Mouse (Mus musculus): ENCODE measurements at regions not wholly inside any gene's neighbourhood (a gene's known extent, or its start where the extent isn't known, plus 50 kb on each side); places are given as distances from the start of the nearest gene placed in this dataset.

DNA sequence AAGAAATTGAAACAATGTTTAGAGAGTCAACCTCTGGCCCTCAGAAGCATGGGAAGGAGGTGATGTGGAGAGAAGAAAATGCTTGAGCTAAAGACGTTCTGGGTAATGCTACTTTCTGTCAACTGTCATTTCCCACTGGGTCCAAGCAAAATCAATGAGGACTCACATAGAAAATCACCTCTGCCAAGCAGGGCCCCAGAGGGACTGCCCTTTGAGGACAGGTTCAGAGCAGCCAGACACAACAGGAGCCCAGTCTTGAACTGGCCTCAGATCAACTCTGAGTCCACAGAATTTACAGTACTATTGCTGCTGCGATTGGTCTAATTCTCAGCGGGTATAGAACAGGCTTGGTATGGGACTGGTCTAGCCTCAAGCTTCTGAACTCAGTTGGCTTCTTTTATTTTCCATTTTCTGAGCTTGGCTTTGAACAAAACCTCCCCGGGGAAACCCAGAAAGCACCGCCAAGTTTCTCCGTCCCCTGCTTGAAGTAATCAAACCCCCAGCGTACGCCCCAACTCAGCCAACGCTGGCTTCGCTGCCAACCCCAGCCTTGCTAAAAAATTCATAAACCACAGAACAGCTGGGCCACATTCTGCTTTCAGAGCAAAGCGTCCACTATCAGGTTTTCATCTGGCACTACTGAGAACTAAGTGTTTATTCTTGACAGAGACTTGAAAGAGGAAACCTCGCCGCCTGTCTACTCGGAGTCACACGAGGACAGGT is 322.8 kb upstream of the Spred2 start:
- peak; percentile 64 for DNase-seq

DNA sequence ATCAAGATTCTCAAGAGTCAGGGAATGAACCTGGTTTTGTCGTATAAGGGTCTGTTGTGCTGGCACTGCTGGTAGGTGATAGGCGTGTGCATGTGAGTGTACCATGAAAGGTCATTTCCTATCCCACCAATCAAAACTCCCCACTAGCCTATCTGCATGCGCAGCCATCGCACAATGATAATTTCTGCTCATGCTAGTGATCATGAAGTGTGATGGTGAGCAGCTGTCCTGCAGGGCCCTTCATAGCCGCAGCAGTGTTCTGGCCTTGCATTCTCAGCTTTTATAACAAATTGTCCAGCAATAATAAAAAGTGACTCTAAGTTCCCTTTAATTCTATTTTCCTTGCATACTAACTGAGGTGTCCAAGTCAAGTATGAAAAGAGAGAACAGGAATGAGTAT is 321.7 kb upstream of the Spred2 start:
- DNase-seq: no peak

DNA sequence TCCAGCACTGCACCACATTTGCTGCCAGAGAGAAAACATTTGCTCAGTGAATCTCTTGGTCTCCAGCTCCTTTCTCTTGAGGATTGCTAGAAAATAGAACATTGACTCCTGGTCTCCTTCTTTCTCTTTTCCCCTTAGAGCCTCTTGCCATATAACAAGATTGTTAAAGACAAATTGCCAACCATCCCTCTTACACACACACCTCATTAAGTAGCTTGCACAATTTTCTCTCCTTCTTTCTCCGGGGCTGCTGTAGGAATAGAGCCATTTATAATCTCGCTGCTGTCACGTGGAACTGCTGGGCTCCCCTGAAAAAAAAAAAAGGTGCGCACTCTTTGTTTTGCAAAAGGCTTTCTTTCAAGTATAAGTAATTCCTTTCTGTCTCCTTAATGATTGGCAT is 318.6 kb upstream of the Spred2 start:
- DNase-seq: no peak

DNA sequence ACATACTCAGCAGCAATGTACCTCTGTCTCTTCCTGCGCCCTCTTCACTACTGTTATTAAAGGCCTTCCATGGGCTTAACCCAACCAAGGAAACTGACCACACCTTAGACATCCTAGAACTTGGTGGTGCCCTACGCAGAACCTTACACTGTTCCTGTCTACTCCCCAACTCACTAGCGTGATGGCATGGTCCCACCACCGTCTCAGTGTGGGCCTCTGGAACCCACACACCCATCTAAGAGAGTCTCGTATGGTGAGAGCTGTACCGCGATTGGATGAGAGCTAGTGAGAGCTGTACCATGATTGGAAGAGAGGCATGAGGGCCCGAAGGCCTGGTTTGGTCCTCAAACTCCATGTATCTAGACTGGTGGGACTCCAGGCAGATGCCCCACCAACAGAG is 317.2 kb upstream of the Spred2 start:
- DNase-seq: no peak

DNA sequence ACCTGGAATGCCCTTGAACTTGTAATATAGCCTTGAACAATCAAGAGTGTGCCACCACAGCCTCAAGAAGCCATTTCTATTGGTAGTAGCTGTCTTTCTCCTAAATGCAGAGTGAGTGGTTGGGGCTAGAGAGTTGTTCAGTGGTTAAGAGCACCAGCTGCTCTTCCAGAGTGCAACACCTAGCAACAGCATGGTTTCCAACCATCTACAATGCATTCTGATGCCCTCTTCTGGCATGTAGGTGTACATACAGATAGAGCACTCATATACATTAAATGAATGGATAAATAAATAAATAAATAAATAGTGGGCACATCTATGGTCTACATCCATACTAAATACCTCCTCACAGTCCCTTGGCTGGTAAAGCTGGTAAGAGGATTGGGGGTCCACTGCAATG is 316.2 kb upstream of the Spred2 start:
- no peak for DNase-seq

DNA sequence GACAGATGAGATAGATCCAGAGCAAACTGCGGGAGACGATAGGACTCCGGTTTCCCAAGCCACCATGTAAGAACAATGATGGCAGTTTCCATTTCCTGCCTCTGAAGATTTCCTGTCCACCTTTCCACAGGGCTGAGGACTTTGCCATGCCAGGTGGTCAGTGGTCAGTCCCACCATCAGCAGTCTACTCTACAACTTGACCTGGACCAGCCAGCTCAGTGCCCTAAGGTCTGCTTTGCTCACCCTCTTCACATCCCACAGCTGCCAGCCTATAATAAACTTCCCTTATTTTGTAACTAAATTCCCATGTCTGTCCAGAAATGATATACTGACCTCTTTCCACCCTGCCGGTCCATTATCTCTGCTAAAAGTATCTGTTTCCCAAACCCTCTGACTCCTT is 315.7 kb upstream of the Spred2 start:
- DNase-seq: no peak

DNA sequence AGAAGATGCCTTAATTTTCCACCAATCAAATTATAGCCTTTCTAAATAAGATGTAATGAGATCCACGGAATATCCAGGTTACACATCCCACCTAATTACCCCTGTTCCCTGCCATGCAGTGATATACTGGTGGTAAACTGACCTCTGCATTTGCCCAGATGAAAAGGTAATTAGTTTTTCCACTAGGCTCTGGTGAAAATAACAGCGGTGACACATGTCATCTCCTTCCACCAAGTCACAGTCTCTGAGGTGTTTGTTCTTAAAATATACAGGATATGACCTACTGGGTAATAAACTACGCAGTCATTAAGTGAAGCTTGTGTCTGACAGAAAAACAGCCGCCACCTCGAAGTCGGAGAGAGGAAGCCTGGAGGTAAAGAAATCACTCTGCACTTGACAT is 313.6 kb upstream of the Spred2 start:
- DNase-seq: no peak

DNA sequence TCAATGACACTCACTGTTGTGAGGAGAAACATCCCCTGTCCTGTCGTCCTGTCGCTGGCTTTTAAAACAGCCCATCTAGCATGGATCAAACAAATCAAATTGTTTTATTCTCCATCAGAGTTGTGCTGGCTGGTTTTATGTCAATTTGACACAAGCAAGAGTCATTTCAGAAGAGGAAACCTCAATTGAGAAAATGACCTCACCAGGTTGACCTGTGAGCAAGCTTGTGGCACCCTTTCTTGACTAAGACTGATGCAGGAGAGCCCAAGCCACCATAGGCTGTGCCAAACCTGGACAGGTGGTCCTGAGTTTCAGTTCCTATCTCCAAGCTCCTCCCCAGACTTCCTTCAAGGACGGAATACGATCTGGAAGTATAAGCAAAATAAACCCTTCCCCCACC is 313.0 kb upstream of the Spred2 start:
- no peak for DNase-seq

DNA sequence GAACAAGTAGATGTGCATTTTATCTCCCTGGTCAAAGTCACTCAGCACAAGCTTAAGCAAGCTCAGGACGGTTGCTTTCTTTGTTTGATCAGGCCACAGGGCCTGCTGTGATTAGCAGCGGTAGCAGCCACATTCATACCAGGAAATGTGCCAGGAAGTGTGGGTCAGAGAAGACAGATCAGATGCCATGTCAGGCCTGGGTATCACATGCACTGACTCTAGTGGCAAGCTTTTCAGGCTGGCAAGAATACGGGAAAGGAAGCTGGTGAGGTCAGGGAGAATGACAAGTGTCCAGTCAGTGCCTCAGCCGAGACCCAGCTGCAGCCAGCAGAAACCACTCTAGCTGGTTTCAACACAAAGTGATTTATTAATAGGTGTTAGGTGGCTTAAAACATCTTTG is 307.7 kb upstream of the Spred2 start:
- DNase-seq: no peak

DNA sequence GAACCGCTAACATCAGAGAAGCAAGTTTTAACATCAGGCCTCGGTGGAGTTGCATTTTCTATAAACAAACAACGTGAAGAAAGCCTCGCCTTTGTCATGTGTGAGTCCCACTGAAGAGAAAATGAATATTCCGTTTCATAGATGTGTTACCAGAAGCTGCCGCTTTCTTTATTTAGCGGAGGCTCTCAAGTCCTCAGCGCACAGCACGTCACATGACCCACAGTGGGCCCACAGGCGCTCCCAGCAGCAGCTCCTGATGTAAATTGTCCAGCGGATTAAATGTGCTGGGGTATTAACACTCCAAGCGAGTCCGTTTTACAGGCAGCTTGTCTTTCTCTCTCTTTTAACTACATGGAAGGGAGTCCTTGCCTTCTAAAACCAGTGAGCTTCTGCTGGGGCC is 304.7 kb upstream of the Spred2 start:
- DNase-seq: no peak

DNA sequence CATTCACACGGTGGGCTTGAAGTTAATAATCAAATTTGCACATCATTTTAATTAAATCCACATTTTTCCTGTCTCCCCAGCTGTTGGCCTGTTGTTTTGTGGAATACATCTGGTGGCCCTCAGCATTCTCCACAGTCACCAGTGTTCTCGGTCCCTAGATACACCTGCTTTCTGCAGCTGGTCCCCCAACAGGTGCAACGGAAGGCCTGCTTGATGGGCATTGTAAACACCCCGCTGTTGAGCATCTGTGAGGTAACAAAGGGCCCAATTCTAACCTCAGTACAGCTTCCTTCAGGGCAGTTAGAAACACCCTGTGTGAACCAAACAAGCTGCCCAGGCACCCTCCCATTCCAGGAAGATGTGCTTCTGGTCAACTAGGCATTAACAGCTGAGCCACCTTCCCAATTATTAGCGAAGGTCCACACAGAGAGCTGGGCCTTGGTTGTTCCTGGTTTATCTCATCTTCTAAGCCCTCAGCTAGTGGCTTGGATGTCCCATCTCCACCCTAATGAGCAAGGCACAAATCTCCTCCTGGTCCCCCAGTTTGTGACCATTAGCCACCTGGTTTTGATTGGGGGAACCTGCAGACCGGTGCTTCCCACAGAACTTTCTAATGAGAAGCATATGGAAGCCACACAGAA is 293.0 kb upstream of the Spred2 start:
- no peak for DNase-seq

DNA sequence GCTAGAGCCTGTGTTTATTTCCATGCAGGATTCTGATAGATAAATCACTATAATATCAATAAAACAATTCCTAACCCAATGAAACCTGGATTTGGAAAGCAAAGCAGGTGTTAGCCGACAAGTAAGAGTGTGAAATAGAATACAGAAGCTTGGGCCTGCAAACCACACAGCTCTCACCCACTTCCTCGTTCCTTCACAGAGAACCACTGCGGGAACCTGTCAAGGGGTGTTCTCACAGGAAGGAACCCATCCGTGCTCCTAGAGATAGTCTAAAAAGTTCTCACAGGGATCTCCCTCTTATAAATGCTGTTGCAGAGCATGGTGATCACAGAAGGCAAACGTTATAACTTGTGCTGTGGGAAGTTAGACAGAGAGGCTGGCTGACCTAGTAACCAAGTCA is 291.7 kb upstream of the Spred2 start:
- DNase-seq: no peak

DNA sequence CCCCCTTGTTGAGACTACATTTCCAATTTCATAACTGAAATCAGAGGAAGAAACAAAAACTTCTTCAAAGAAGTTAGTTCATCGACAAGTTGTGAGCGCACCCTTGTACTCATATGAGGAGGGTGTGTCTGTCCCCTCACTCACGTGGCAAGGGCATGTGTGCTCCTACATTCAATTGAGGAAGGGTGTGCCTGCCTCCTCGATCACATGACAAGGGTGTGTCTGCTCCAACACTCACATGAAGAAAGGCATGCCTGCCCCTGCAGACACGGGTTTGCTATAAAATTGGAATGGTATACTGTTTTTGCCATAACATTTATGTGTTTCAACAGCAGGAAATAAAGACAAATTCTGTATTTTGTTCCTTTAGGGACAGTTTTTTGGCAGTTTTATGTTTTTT is 290.6 kb upstream of the Spred2 start:
- no peak for DNase-seq

DNA sequence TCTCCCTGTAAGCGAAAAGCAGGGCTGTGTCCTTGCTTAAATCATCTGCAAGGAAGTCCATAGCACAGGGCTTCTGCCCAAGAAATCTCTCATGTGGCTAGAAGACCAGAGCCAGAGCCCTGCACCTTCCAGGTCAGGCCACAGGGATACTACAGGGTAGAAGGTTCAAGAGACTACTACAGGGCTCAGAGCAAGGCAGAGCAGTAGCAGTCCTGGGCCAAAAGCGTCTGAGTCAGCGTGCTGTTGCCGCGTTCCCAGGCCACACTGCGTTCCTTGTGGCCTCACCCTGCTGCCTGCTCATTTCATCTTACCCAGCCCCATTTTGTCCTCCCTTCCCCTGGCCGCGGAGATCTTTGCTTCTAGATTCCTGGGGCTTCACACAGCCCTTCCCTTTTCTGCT is 283.0 kb upstream of the Spred2 start:
- no peak for DNase-seq

DNA sequence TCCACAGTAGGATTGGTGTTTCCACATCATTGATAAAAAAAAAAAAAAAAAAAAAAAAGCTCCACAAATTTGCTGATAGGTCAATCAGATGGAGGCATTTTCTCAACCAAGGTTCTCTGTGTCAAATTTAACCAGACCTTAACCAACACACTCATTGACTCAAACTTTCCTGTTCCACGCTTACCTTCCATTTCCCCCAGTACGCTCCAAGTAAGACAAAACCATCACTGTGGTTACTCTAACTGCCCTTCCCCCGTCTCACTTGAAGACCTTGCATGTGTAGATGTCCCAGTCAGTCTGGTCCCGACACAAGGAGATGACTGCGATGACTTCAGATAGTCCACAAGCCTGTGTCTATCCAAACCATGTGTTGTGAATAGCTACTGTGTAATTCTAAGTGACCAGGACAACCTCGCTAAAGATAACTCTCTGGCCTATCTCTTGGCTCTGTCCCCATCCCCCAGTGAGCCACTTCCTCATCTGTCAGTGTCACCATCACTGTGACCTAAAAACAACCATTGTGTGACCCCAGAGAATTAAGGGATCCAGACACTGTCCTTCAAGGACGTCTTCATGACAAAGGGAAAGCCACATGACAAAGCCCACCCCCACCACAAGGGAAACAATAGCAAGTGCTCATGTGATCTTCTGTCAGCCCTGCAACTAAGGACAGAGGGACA is 279.9 kb upstream of the Spred2 start:
- DNase-seq: no peak

DNA sequence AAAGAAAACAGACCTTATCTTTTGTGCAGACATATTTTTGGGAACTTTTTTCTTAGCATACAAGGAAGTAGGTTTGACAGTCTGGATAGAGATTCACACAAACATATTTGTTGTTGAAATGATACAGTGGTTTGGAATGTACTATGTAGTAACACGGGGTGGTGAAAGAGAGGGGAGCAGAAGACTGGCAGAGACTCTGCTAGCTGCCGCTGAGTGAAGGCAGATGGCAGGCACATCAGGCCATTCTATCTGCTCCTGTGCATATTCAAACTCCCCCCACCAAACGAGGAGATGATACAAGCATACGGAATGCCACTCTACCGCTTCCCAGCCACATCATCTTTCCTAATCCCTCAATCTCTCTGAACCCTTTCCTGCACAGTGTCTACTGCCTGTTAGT is 279.1 kb upstream of the Spred2 start:
- DNase-seq: peak; percentile 43

DNA sequence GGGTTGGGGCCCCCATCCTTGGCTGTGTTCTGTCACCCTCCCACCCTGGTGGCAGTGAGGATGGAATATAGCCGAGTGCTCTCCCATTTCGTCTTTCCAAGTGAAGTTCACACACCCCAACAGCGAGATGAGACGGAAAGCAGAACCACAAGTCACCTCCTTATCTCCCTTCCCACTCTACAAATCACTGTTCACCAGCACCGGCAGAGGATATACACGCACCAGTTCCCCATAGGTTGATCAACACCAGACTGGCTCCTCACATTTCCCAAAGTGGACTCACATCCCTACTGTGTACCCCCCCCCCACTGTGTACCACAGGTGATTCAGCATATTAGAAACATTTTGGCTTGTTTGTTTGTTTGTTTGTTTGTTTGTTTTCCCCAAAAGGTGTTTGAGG is 272.7 kb upstream of the Spred2 start:
- DNase-seq: no peak

DNA sequence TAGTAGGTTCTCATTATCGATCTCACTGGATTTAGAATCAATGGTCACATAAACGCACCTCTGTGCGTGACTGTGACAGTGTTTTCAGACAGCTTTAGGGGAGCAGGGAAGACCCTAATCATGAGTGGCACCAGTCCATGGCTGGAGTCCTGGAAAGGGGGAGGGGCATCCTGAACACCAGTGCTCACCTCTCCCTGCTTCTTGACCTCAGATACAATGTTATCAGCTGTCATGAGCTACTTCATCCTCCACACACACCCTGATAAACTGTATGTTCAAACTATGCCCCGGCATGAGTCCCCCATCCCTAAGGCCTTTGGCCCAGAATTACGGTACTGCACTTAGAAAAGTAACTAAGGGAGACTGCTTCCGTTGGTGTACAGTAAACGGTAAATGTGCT is 272.2 kb upstream of the Spred2 start:
- DNase-seq: no peak

DNA sequence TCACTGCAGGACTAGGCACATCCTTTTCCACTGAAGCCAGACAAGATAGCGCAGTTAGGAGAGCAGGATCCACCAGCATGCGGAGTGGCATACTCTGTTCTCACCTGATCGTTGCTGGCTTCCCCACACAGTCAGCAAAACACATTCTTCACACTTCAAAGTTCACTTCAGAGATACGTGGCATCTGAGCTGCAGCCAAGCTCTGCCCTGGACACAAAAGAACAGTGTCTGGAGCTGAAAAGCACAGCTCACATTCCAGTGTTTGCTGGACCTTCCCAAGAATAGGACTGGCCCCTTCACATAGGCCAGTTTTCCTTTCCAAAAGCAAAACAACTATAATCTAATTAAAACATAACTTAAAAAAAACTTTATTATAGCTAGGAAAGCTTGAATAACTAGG is 264.7 kb upstream of the Spred2 start:
- no peak for DNase-seq

DNA sequence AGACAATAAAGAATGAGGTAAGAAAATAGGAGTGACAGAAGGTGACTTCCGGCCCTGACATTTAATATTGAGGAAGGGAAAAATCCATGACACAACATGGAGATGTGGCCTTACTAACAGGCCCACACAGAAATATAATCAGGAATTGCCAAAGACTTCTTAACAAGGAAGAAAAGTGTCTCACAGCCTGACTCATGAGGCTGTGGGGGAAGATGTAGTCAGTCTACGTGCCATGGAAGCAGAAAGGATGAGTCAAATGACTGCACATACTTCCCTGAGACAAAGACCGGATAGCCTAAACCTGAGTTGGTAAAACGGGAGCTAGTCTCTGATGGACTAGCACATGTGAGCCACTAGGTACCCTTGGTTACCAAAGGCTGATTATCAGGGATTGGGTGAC is 257.4 kb upstream of the Spred2 start:
- no peak for DNase-seq

DNA sequence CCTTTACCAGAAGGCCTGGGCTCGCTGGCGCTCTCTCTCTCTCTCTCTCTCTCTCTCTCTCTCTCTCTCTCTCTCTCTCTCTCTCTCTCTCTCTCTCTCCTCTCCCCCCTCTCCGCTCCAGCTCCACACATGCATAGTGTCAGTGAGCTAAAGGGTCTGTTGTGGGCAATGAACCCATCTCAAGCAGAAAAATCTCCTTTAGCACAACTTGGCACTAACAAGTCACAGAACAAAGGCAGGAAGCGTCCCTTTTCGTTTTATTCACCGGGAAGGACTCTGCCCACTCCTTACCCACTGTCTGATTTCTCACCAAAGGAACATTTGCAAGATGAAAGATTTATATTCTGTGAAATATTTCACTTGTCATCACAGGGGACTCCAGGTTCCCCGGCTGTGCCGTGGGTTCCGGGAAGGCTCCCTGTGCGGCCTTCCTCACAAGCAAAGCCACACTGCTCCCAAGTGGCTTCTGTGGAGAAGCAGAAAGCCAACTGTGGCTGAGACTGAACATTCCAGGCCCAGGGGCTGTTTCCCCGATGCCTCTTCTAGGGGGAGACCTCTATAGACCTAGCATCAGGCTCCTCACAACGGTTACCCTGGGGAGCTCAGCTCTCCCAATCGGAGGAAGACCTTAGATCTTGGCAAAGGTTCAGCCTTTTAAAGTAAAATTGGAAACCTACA is 253.2 kb upstream of the Spred2 start:
- peak; percentile 43 for DNase-seq

DNA sequence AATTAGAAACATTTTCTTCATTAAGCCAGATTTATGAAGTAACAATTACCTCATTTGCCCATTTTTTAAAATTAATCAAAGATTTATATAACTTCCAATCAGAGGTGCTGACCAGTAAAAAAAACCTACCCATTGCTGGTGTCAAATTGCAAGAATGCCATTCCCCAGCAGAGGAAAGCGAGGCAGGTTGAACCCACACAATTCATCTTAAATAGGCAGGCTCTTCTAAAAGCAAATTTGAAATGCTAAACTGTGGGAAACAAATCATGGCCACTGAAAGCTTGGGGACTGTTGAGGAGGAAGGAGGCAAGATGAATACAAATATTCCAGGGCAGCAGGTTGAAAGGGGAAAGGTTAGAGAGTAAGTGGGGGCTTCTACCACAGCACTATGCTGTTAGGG is 251.2 kb upstream of the Spred2 start:
- DNase-seq: no peak

DNA sequence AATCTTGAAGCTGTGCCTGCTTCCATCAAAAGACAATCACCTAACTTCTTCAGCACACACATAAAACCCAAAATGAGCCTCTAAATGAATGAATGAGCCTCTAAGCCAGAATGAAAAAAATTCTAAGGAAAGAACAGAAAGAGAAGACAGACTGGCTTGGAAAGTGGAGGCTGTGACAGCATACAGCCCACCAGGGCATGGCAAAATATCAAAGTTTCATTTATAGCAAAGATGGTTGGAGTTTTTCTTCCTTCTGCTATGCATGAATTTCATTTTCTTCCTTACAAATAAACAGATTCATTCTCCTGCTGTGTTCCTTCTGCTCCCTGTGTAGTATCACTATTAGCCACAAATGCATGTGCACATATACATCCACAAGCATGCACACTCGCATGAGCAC is 247.7 kb upstream of the Spred2 start:
- no peak for DNase-seq

DNA sequence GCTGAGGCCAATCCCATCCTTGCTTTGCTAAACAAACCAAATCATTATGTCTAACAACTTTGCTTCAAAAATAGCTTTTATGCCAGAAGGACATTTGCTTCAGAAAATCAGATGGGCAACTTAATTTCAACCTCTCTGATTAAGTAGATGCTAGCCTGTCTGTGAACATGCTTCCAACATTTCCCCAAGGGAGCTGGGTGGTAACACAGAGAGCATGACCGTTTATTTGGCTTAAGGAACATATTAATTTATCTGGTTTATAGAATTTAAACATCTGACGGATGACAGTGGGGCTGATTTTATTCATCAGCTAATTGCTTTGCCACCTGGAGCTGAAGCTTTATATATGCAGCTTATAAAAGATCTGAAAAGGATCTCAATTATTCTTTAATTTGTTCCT is 245.1 kb upstream of the Spred2 start:
- no peak for DNase-seq

Measured in lung, postnatal 14 days (tissue).